Comparison of ENCODE assay signal across 15 mouse cellular contexts in the genomic region with DNA sequence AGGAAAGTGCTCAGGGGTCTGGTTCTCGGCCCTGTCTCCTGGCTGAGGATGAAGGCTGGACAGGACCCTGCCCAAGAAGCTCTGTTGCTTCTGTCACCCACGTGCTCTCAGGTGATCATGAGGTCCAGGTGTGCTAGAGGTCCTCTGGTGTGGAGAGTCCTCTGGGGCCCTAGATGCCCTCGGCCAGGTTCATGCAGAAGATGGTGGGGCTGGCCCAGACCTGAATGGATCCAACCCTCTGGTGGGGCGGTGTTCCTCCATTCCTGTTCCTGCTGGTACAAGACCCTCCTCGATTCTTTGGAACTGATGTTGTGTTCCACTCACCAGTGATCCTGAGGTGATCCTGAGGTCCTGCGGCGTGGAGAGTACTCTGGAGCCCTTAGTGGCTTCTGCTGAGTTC.
"Had no signal": no experiment of that assay in that cellular context is flagged by ENCODE, and none has a peak within 500 bp of the region (broad histone marks: within the 10 kb centered on the region; RNA-seq: fewer than 3 reads in every experiment).

No protein-coding gene starts in this region.

- H3K9me3 ChIP-seq: neural tube, embryonic 15.5 days; stomach, embryonic 15.5 days had no signal

- H3K4me1 ChIP-seq: neural tube, embryonic 15.5 days; stomach, embryonic 15.5 days had no signal

- H3K9ac ChIP-seq: neural tube, embryonic 15.5 days; stomach, embryonic 15.5 days had no signal

- DNase-seq: retina, postnatal 1 day; right cerebral cortex, adult 18-20 months; right cerebral cortex, postnatal 14 days; right cerebral cortex, postnatal 25 days; right cerebral cortex, postnatal 4 days; spleen, adult 18-20 months; thymus, adult 18-20 months; thymus, adult 2 months; thymus, postnatal 14 days; thymus, postnatal 25 days; thymus, postnatal 36 days; thymus, postnatal 4 days had no signal

- H3K36me3 ChIP-seq: neural tube, embryonic 15.5 days; stomach, embryonic 15.5 days had no signal

- H3K27me3 ChIP-seq: neural tube, embryonic 15.5 days; stomach, embryonic 15.5 days had no signal

- H3K27ac ChIP-seq: neural tube, embryonic 15.5 days; stomach, embryonic 15.5 days; stomach, postnatal 0 days had no signal

- H3K4me2 ChIP-seq: neural tube, embryonic 15.5 days; stomach, embryonic 15.5 days had no signal

- H3K4me3 ChIP-seq: neural tube, embryonic 15.5 days; stomach, embryonic 15.5 days had no signal
